Mouse (Mus musculus): ENCODE measurements around the gene Cenpb.
"Not testable (repeated sequence)": the region's sequence is repeated elsewhere in the genome, so short reads cannot be mapped to it uniquely, and the experiment has no call there.

Cenpb gene

GRCm38 (mm10) chr2:131179990-131180587 is at the start of gene Cenpb:
TSS of gene Cenpb (minus strand) at chr2:131180067.
- DNase-seq (ENCODE audit: low spot score) = peak; percentile 54

- no peak for DNase-seq (ENCODE audit: low spot score)
Measured at GRCm38 (mm10) chr2:131227243-131227642, 47.4 kb upstream of the Cenpb start.

GRCm38 (mm10) chr2:131226669-131227068 is 46.8 kb upstream of the Cenpb start:
- DNase-seq (ENCODE audit: low spot score) = not testable (repeated sequence)

GRCm38 (mm10) chr2:131225178-131225577 is 45.3 kb upstream of the Cenpb start:
- DNase-seq (ENCODE audit: low spot score) = no peak

GRCm38 (mm10) chr2:131223569-131223968 is 43.7 kb upstream of the Cenpb start:
- DNase-seq (ENCODE audit: low spot score) = peak; percentile 77

- DNase-seq (ENCODE audit: low spot score) = no peak
Measured at GRCm38 (mm10) chr2:131222562-131222961, 42.7 kb upstream of the Cenpb start.

- no peak for DNase-seq (ENCODE audit: low spot score)
Measured at GRCm38 (mm10) chr2:131221853-131222515, 42.1 kb upstream of the Cenpb start.

- DNase-seq (ENCODE audit: low spot score) = no peak
Measured at GRCm38 (mm10) chr2:131220030-131220429, 40.2 kb upstream of the Cenpb start.

- no peak for DNase-seq (ENCODE audit: low spot score)
Measured at GRCm38 (mm10) chr2:131215941-131216858, 36.3 kb upstream of the Cenpb start.

GRCm38 (mm10) chr2:131213773-131214172 is 33.9 kb upstream of the Cenpb start:
- peak; percentile 82 for DNase-seq (ENCODE audit: low spot score)

- DNase-seq (ENCODE audit: low spot score) = no peak
Measured at GRCm38 (mm10) chr2:131211026-131211615, 31.3 kb upstream of the Cenpb start.

GRCm38 (mm10) chr2:131209969-131210792 is 30.3 kb upstream of the Cenpb start:
- peak; percentile 88 for DNase-seq (ENCODE audit: low spot score)

GRCm38 (mm10) chr2:131209125-131209795 is 29.4 kb upstream of the Cenpb start:
- DNase-seq (ENCODE audit: low spot score) = no peak

GRCm38 (mm10) chr2:131208356-131208755 is 28.5 kb upstream of the Cenpb start:
- DNase-seq (ENCODE audit: low spot score) = no peak

GRCm38 (mm10) chr2:131206778-131207177 is 26.9 kb upstream of the Cenpb start, which contains the start of gene Ap5s1:
TSS of gene Ap5s1 (plus strand) at chr2:131207078.
- no peak for DNase-seq (ENCODE audit: low spot score)

GRCm38 (mm10) chr2:131205521-131206182 is 25.8 kb upstream of the Cenpb start:
- DNase-seq (ENCODE audit: low spot score) = peak; percentile 95

GRCm38 (mm10) chr2:131204410-131204981 is 24.6 kb upstream of the Cenpb start:
- DNase-seq (ENCODE audit: low spot score) = no peak

- no peak for DNase-seq (ENCODE audit: low spot score)
Measured at GRCm38 (mm10) chr2:131203816-131204409, 24.0 kb upstream of the Cenpb start.

GRCm38 (mm10) chr2:131201262-131201661 is 21.4 kb upstream of the Cenpb start:
- no peak for DNase-seq (ENCODE audit: low spot score)

All from c-Kit-positive CD71-positive TER-119-positive erythroid progenitor cells, embryonic 14.5 days (primary cell).